Mouse (Mus musculus) lung, embryonic 14.5 days (tissue): ENCODE data around the gene Nrip2. TPM values are rescaled to one million over a fixed set of nuclear protein-coding genes. Genes with fewer than 3 reads are reported as not detected.
"Not testable (repeated sequence)": the region's sequence is repeated elsewhere in the genome, so short reads cannot be mapped to it uniquely, and the experiment has no call there.

Experiments
- ATAC-seq: fragments of 200-750 bp; cut with Nextera tagmentation; 2 replicates; pipeline ENCODE4 v1.8.0; 2017; ENCODE audit warnings: mild to moderate bottlenecking, moderate TSS enrichment, moderate library complexity; ENCODE audit not compliant: insufficient read depth
- DNase-seq: peaks from one replicate; pipeline ENCODE4 v3.0.0-alpha.2; 2015
- H3K27ac ChIP-seq: fragments of 300-500 bp; sonication (generic); 2 replicates; pipeline ENCODE4 v1.5.1; 2014; ENCODE audit warnings: low read depth, mild to moderate bottlenecking, moderate library complexity
- H3K27me3 ChIP-seq: fragments of 300-500 bp; sonication (generic); 2 replicates; pipeline ENCODE4 v1.6.1; 2014; ENCODE audit warnings: low read length, control low read depth; ENCODE audit not compliant: insufficient read depth
- H3K36me3 ChIP-seq: fragments of 300-500 bp; sonication (generic); 2 replicates; pipeline ENCODE4 v1.6.1; 2014; ENCODE audit warnings: control low read depth; ENCODE audit not compliant: insufficient read depth
- H3K4me1 ChIP-seq: fragments of 300-500 bp; sonication (generic); 2 replicates; pipeline ENCODE4 v1.6.1; 2014; ENCODE audit warnings: antibody characterized with exemption, control low read depth; ENCODE audit not compliant: insufficient read depth
- H3K4me2 ChIP-seq: fragments of 300-500 bp; sonication (generic); 2 replicates; pipeline ENCODE4 v1.6.1; 2014; ENCODE audit warnings: mild to moderate bottlenecking
- H3K4me3 ChIP-seq: fragments of 300-500 bp; sonication (generic); 2 replicates; pipeline ENCODE4 v1.5.1; 2014; ENCODE audit warnings: low read depth, low read length
- H3K9ac ChIP-seq: fragments of 300-500 bp; sonication (generic); 2 replicates; pipeline ENCODE4 v1.6.1; 2014
- H3K9me3 ChIP-seq: fragments of 300-500 bp; sonication (generic); 2 replicates; pipeline ENCODE4 v1.6.1; 2016; ENCODE audit warnings: low read depth, low read length, control low read depth
- CTCF ChIP-seq: IDR thresholded peaks from 2 replicates; pipeline ENCODE4 v1.5.1; 2016; ENCODE audit warnings: antibody characterized with exemption, low read depth
- WGBS: fragments of 180-500 bp; shearing (Covaris S2); extraction: QIAGEN DNeasy Blood & Tissue Kit; methylation state at CpG from one replicate; pipeline ENCODE4 v1.1.7; 2014; 5-methylcytosine and 5-hydroxymethylcytosine counted together
- polyA plus RNA-seq: library from polyadenylated mRNA; unstranded; fragments of >200 nt; fragmentation: Nextera tagmentation; extraction: Ambion mirVana; gene quantifications from 2 replicates; pipeline ENCODE4 v1.2.1, GENCODE M21; 2014

Nrip2 gene
- polyA plus RNA-seq, 1 experiment from 2014 or later: 4.3 TPM

GRCm38 (mm10) chr6:128376371-128377085 is 22.6 kb upstream of the Nrip2 start:
- no peak overlapping the region for H3K4me2 ChIP-seq
- no peak overlapping the region for H3K4me3 ChIP-seq
- ATAC-seq: no peak
- no peak overlapping the region for H3K9ac ChIP-seq
- H3K4me1 ChIP-seq: no peaks in the 10 kb centered on the region
- no peak overlapping the region for H3K27ac ChIP-seq
- no peak for DNase-seq
- peaks cover 53% of the 10 kb centered on the region for H3K36me3 ChIP-seq
- H3K9me3 ChIP-seq: no peaks in the 10 kb centered on the region
- no peaks in the 10 kb centered on the region for H3K27me3 ChIP-seq
- TF ChIP-seq CTCF: no peak
- WGBS: 87% methylated on average over 17 of the region's 17 CpGs

GRCm38 (mm10) chr6:128379636-128380035 is 19.5 kb upstream of the Nrip2 start:
- WGBS: 76% methylated on average over 16 of the region's 16 CpGs
- H3K9ac ChIP-seq: no peak overlapping the region
- no peaks in the 10 kb centered on the region for H3K9me3 ChIP-seq
- H3K27ac ChIP-seq: no peak overlapping the region
- no peak overlapping the region for H3K4me3 ChIP-seq
- DNase-seq: no peak
- no peak overlapping the region for H3K4me2 ChIP-seq
- no peaks in the 10 kb centered on the region for H3K4me1 ChIP-seq
- TF ChIP-seq CTCF: no peak
- H3K27me3 ChIP-seq: no peaks in the 10 kb centered on the region
- ATAC-seq: no peak
- H3K36me3 ChIP-seq: peaks cover 22% of the 10 kb centered on the region

- not testable (repeated sequence) for H3K4me1 ChIP-seq, H3K27ac ChIP-seq, H3K4me3 ChIP-seq, H3K9ac ChIP-seq, DNase-seq, ATAC-seq, H3K27me3 ChIP-seq, H3K4me2 ChIP-seq, H3K9me3 ChIP-seq
- TF ChIP-seq CTCF: peak; percentile 27; the same call in 1 of the 2 replicates
- 47% methylated on average over 1 of the region's 1 CpGs for WGBS
- peaks cover 15% of the 10 kb centered on the region for H3K36me3 ChIP-seq
These were observed 18.4 kb upstream of the Nrip2 start for GRCm38 (mm10) chr6:128380594-128381167.

GRCm38 (mm10) chr6:128381254-128381653 is 17.8 kb upstream of the Nrip2 start:
- Histone ChIP-seq H3K4me1 (no peaks in the 10 kb centered on the region), H3K4me3 (no peak overlapping the region)
- ATAC-seq: no peak

GRCm38 (mm10) chr6:128383752-128384151 is 15.3 kb upstream of the Nrip2 start:
- no peaks in the 10 kb centered on the region for H3K4me1 ChIP-seq
- DNase-seq (no peak), ATAC-seq (no peak)
- H3K4me2 ChIP-seq: no peak overlapping the region
- H3K36me3 ChIP-seq: no peaks in the 10 kb centered on the region
- H3K27me3 ChIP-seq: no peaks in the 10 kb centered on the region
- 68% methylated on average over 7 of the region's 7 CpGs for WGBS
- no peak overlapping the region for H3K4me3 ChIP-seq
- H3K27ac ChIP-seq: no peak overlapping the region
- no peaks in the 10 kb centered on the region for H3K9me3 ChIP-seq
- TF ChIP-seq CTCF: no peak
- H3K9ac ChIP-seq: no peak overlapping the region

More at GRCm38 (mm10) chr6:128381254-128381653, 17.8 kb upstream of the Nrip2 start:
- H3K9ac ChIP-seq: no peak overlapping the region
- H3K4me2 ChIP-seq: no peak overlapping the region
- no peak overlapping the region for H3K27ac ChIP-seq
- H3K36me3 ChIP-seq: peaks cover 9% of the 10 kb centered on the region
- no peaks in the 10 kb centered on the region for H3K27me3 ChIP-seq
- no peaks in the 10 kb centered on the region for H3K9me3 ChIP-seq
- WGBS: 64% methylated on average over 3 of the region's 3 CpGs
- no peak for TF ChIP-seq CTCF
- DNase-seq: no peak

- TF ChIP-seq CTCF: no peak
- H3K27ac ChIP-seq: no peak overlapping the region
- DNase-seq (no peak), ATAC-seq (no peak)
- no peaks in the 10 kb centered on the region for H3K9me3 ChIP-seq
- H3K27me3 ChIP-seq: no peaks in the 10 kb centered on the region
- no peak overlapping the region for H3K4me2 ChIP-seq
- WGBS: 68% methylated on average over 1 of the region's 1 CpGs
- no peak overlapping the region for H3K9ac ChIP-seq
- no peaks in the 10 kb centered on the region for H3K4me1 ChIP-seq
- H3K4me3 ChIP-seq: no peak overlapping the region
- no peaks in the 10 kb centered on the region for H3K36me3 ChIP-seq
These were observed 14.1 kb upstream of the Nrip2 start for GRCm38 (mm10) chr6:128385026-128385425.

- H3K4me3 ChIP-seq: no peak overlapping the region
- H3K4me2 ChIP-seq: no peak overlapping the region
- no peaks in the 10 kb centered on the region for H3K27me3 ChIP-seq
- no peaks in the 10 kb centered on the region for H3K9me3 ChIP-seq
- no peaks in the 10 kb centered on the region for H3K36me3 ChIP-seq
- TF ChIP-seq CTCF: no peak
- WGBS: 84% methylated on average over 1 of the region's 1 CpGs
- H3K4me1 ChIP-seq: no peaks in the 10 kb centered on the region
- no peak for ATAC-seq
- no peak overlapping the region for H3K27ac ChIP-seq
- no peak for DNase-seq
- no peak overlapping the region for H3K9ac ChIP-seq
These were observed 9.9 kb upstream of the Nrip2 start for GRCm38 (mm10) chr6:128389185-128389584.
